Mouse (Mus musculus): ENCODE measurements at regions not wholly inside any gene's neighbourhood (a gene's known extent, or its start where the extent isn't known, plus 50 kb on each side); places are given as distances from the start of the nearest gene placed in this dataset.
A peak's percentile ranks its signal among the peaks of the same experiment; 100 is the strongest.

DNA sequence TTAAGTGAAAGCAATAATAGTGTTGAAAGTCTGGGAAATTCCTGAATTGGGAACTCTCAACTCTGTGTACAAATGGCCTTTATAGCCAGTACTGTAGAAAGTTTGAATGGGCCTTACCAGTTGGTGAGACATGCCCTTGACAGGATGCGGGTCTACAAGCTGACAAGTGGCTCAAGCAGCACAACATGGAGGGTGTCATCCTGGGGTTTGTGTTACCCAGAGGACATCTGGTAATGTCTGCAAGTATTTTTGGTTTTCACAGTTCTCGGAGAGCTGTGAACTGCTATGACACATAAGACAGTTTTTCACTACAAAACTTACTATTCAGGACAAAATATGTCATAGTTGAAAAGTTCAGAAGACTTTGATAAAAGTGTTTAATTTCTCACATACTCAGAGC lies 525.7 kb upstream of the A1bg start:
- no peak for TF ChIP-seq ZC3H11A (IDR thresholded peaks at IDR 0.05; ENCODE audit: low read depth, low read length)
- no peak for TF ChIP-seq POLR2A (IDR thresholded peaks at IDR 0.05; ENCODE audit: low read depth, low read length)
- no peak for TF ChIP-seq CTCF (conservative IDR thresholded peaks at IDR 0.05 in 1 of 2, IDR thresholded peaks at IDR 0.05 in 1 of 2; ENCODE audit: low read depth in 2 of 2, low read length in 2 of 2)
- TF ChIP-seq ZNF384 (IDR thresholded peaks at IDR 0.05; ENCODE audit: low read depth, low read length): no peak
- TF ChIP-seq UBTF (IDR thresholded peaks at IDR 0.05; ENCODE audit: low read depth, low read length): no peak
- peak; percentile 23; the same call in 1 of the 2 replicates for TF ChIP-seq EP300 (IDR thresholded peaks at IDR 0.05; ENCODE audit: low read length)
- no peak for TF ChIP-seq MXI1 (IDR thresholded peaks at IDR 0.05; ENCODE audit: low read depth, low read length)
- TF ChIP-seq JUN (IDR thresholded peaks at IDR 0.05; ENCODE audit: insufficient read depth, low read depth, low read length): no peak
- no peak for TF ChIP-seq ETS1 (conservative IDR thresholded peaks at IDR 0.05; ENCODE audit: low read depth, low read length)
- no peak for TF ChIP-seq MAX (IDR thresholded peaks at IDR 0.05; ENCODE audit: low read length)
- TF ChIP-seq NELFE (IDR thresholded peaks at IDR 0.05; ENCODE audit: low read depth, low read length): no peak
- no peak for TF ChIP-seq USF1 (IDR thresholded peaks at IDR 0.05; ENCODE audit: low read depth, low read length)
- TF ChIP-seq RAD21 (IDR thresholded peaks at IDR 0.05; ENCODE audit: low read depth, low read length): no peak

Data from CH12.LX (cell line).